Mouse (Mus musculus): ENCODE results near the gene Atl1.

GRCm38 (mm10) chr12:69843531-69844445 lies 48.6 kb upstream of the Atl1 start:
- TF ChIP-seq POLR2A (IDR thresholded peaks at IDR 0.05; ENCODE audit: low read depth, low read length) (no peak), CTCF (conservative IDR thresholded peaks at IDR 0.05; ENCODE audit: insufficient read depth, insufficient read length, low read depth, low read length) (no peak)

Measured in kidney, adult 2 months (tissue).